Mouse (Mus musculus) lung, adult 2 months (tissue): ENCODE data around the gene Fbxo36.

ENCODE experiments used
- CTCF ChIP-seq: fragments of 200-500 bp; IDR thresholded peaks from 2 replicates; pipeline ENCODE4 v1.5.1; 2011; ENCODE audit warnings: mild to moderate bottlenecking, low read length, control low read depth; ENCODE audit not compliant: insufficient read depth
- POLR2A ChIP-seq: fragments of 200-500 bp; IDR thresholded peaks from 2 replicates; pipeline ENCODE4 v1.6.1; 2011; ENCODE audit warnings: low read depth, mild to moderate bottlenecking, control low read depth, low read length, borderline replicate concordance; ENCODE audit errors: extremely low read depth

DNA sequence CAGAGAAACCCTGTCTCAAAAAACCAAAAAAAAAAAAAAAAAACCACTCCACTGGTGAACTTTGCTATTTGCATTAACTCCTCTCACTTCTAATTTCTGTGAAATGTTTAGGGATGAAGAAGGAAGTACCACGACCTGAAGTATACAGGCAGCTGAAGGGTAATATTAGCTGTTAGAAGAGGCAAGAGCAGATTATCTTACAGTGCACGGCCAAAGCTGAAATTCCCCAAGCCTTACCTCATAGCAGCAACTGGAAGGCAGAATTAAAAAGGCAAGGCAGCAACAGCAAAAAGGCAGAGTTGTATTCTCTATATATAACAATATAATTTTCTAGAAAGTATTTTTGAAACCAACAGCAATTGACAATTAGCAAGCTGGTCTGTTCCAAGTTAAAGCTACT is 14.6 kb upstream of the Fbxo36 start:
- TF ChIP-seq CTCF = no peak
- no peak for TF ChIP-seq POLR2A
